Mouse (Mus musculus): ENCODE data around the gene Mrpl52.

The Mrpl52 gene

DNA sequence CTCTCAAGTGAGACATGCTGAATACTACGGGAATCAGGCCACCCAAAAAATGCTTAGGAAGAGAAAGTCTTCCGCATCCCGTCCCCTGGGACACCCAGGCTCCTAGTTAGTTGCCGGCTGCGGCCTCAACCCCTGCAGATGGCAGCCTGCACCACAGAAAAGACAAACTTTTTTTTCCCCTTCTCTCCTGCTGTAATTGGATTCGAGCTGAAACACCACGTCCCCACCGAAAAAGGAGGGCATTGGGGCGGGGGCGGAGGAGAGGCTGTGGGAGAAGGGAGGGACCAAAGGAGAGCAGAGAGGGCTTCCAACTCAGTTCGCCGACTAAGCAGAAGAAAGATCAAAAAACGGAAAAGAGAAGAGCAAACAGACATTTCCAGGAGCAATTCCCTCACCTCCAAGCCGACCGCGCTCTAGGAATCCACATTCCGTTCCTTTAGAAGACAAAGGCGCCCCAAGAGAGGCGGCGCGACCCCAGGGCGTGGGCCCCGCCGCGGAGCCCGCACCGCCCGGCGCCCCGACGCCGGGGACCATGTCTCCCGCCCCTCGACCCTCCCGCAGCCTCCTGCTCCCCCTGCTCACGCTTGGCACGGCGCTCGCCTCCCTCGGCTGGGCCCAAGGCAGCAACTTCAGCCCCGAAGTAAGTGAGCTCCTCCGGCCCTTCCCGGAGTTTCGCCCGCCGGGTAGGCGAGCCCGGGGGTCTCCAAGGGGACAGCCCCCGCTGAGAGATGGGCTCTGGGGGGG lies 4.8 kb downstream of the Mrpl52 start, which contains the start of gene Mmp14:
Gene Mmp14, plus strand, starts transcription at position 279 of the 744 bp plus-strand sequence.
- in situ Hi-C loops (cut with MseI, MboI) = no loop called here

DNA sequence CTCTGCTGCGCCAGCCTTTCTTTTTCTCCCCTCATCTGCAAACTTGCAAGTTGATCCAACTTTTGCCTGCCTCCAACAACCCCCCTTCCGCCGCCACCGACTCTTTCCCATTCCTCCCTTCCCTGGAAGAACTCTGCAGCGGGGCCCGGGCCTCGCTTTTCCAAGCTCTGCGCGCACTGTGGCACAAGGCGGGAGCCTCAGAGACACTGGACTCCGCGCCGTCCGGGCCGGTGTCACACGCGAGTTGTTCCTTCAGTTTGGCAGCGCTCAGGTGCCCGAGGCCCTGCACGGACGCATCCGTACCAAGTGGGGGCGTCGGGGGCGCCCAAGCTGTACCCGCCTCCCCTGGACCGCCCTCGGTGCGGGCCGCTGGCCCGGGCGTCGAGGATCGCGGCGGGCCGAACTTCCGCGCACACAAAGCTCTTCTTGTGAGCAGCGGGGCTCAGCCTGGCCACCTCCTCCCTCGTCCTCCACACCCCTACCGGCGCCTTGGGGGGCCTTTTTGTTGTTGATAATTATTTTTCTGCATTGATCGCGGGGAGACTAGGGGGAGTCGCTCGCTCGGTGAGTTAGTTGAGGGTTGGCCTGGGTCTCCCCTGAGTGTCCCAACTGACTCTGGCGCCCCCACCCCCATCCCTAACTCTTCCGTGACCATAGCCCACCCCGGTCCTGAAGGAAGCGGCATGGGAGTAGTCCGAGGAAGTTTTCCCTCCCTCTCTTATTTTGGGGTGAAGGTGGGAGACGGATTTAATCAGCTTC lies 5.5 kb downstream of the Mrpl52 start:
- in situ Hi-C loops (cut with MseI, MboI) = no loop called here

DNA sequence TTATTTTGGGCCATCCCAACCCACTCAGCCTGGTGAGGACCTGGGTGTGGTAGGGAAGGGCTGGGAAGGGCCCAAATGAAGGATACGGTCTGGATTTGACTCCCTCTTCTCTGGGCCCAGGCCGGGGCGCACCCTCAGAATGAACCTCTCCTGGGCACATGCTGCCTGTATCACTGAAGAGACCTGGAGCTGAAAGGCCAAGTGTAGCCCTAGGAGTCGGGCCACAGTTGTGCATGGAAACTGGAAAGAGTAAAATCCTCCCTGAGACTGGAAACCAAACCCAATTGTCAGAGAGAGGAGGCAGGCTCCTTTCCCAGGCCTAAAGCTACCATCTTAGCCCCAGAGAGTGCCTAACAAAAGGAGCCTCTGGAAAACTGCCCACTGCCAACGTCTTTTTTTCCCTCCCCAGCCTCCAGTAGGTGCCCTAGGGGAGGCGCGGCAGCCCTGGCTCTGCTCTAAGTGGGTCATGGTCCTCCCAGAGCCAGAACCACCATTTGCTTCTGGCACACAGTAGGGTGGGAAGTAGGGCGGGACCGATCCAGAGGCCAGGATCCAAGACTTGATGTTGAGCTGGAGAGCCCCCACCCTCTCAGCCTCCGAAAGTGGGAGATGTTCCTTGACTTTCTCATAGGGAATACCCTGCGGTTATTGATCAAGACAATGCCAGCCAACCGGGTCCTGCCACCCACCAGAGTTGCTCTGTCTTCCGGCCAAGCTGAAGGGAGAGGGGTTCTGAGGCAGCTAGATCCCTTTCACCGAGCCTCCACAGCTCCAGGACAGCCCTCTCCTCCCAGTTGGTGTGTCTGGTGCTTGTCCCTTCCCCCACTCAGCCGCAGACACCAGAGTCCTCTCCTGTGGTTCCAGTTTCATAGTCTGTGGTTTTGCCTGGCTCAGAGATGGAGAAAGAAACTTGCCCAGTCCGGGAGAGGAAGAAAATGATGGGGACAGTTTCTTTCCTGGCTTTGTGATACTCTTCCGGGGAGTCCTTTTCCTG lies 6.4 kb downstream of the Mrpl52 start:
- in situ Hi-C loops (cut with MseI, MboI) = no loop called here

DNA sequence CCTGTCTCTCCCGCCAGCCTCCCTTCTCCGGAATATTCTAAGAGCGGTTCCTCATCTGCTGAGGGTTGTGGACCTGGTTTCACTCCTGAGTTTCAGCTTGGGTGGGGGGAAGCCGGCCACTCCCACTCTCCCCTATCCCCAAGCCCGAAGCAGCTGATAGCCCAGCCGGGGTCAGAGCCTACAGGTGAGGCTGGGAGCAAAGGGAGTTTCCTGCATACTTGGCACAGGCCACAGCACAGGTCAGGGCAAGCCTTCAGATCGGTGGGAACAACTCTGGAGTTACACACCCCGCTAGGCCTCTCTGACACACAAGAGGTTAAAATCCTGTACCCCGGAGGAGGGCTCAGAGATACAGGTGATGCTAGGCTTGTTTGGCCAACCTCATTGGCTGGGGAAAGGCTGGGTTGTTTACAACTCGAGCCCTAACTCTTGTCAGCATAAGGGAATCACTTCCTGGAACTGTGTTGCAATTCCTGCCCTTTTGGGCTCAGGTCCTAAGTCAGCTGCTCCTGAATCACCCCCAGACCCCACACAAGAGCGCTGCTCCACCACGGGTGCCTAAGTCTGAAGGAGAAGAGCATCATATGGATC lies 7.3 kb downstream of the Mrpl52 start:
- in situ Hi-C loops (cut with MseI, MboI) = no loop called here

DNA sequence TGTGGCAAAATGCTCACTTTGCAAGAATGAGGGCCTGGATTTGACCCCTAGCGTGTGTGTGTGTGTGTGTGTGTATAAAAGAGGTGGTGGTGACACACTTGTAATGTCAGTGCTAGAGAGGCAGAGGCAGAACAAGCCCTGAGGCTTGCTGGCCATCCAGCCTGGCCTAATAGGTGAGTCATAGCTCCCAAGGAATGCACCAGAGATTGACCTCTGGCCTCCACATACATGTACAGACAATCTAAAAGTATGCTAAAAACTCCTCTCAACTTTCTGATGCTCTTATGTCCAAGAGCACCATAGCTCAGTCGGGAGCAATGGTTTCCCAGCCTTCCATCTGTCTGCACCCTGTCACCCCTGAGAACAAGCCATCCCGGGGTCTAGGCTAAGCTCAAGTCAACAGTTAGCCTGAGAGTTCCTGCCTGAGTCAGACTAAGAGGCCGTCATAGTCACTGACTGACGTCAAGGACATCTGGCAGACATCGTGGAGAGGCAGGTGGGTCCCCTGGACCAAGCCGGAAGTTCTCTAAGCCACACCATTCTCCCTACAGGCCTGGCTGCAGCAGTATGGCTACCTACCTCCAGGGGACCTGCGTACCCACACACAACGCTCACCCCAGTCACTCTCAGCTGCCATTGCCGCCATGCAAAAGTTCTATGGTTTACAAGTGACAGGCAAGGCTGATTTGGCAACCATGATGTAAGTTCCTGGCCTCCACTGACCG lies 8.6 kb downstream of the Mrpl52 start:
- in situ Hi-C loops (cut with MseI, MboI) = no loop called here

GRCm38 (mm10) chr14:54439155-54439554 lies 12.4 kb downstream of the Mrpl52 start:
- in situ Hi-C loops (cut with MseI, MboI) = no loop called here

DNA sequence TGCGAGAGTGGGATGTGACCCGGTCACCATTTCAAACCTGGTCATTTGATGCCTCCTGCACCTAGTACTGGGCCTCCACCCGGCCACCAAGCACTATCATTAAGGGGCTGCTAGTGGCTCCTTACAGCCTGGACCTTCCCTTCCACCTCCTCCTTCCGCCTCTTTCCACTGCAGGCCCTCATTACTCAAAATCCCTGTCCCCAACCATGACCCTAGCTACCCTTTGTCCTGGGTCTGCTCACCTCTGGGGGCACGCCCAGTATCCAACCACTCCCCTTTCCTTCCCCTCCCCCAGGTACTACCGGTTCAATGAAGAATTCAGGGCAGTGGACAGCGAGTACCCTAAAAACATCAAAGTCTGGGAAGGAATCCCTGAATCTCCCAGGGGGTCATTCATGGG lies 12.9 kb downstream of the Mrpl52 start:
- in situ Hi-C loops (cut with MseI, MboI) = no loop called here

DNA sequence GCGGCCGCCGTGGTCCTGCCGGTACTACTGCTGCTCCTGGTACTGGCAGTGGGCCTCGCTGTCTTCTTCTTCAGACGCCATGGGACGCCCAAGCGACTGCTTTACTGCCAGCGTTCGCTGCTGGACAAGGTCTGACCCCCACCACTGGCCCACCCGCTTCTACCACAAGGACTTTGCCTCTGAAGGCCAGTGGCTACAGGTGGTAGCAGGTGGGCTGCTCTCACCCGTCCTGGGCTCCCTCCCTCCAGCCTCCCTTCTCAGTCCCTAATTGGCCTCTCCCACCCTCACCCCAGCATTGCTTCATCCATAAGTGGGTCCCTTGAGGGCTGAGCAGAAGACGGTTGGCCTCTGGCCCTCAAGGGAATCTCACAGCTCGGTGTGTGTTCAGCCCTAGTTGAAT lies 13.8 kb downstream of the Mrpl52 start:
- in situ Hi-C loops (cut with MseI, MboI) = no loop called here

DNA sequence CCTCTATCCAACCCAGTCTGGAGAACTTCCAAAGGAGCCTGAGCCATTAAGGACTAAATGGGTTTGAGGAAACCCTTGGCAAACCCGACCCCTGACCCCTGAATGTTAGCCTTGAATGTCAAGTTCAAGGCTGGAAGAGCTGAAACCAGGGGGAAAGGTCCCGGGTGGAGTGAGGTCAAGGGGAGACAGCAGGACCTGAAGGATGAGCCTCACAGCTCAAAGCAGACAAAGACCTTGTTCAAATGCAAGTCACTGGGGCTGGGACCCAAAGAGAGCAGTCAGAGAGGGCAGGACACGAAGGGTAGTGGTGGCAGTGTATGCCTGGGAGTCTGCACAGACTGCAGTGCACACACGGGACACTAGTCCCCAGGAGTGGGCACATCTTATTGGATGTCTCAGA lies 14.7 kb downstream of the Mrpl52 start:
- in situ Hi-C loops (cut with MseI, MboI) = no loop called here

DNA sequence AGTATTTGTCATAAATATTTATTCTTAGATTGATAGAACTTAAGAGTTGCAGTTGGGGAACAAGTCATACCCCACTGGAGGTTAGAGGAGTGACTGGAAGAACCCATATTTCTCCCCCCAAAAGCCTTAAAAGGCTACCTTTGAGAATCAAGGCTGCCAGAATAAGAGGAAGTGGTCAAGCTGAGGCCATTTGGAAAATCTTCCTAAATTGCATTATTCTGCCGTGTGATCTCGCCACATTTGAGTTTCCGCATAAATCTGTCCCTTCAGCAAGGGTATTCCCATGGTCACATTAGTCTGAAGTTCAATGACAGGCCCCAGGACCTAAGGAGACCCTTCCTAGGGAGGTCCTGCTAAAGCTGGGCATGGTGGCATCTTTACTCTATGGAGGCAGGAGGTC lies 15.8 kb downstream of the Mrpl52 start:
- in situ Hi-C loops (cut with MseI, MboI) = no loop called here

DNA sequence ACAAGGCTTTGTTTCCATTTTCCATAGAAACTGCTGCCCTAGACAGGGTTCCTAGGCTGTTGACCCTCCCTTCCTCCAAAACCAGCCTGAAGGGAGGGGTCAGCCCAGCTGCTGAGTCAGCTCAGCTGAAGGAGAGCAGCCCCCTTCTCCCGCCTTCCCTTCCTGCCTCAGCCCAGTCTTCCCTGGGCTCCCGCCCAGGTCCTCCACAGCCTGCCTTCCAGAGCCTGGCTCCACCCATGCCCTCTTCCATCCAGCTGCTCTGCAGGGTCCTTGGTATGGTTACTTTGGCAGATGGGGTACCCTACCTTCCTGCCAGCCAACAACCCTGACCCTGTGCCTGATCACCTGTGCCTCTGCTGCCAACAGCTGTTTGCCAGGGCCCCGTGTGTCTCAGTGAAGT lies 16.5 kb downstream of the Mrpl52 start:
- in situ Hi-C loops (cut with MseI, MboI) = no loop called here

- in situ Hi-C loops (cut with MseI, MboI) = no loop called here
Measured at GRCm38 (mm10) chr14:54443712-54444618, 17.3 kb downstream of the Mrpl52 start.

DNA sequence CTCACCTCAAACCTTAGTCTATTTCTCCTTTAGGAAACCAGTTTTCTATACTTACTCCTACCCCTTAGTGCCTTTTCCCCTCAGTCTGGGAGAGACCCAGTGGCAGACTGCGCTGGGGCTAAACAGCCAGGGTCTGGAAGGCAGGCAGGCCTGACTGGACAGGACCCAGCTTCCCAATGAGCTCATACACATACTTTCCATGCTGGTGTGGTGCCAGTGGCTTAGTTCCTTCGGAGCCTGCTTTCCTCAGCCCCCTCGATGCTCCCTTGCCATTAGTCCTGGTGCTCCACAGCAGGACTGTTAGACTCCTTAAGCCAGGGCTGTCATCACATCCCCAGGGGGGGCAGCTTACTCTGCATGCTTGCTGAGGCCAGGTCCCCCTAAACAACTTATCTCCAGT lies 18.8 kb downstream of the Mrpl52 start:
- in situ Hi-C loops (cut with MseI, MboI) = no loop called here

DNA sequence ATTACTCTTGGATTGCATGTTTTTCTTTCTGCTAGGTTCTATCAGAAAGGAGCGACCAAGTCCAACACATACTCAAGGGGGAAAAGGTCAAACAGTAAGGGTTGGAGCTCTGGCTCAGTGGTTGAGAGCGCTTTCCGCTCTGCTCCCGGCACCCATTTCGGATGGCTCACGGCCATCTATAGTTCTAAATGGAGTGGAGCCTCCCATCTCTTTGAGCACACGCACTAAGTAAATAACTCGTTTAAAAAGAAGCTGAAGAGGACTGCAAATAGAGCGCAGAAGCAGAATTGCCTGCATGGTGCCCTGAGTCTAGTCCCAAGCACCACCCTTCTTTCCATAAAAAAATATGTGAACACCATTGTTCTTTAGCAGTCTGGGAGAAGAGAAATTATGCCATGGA lies 26.9 kb downstream of the Mrpl52 start:
- in situ Hi-C loops (cut with MseI, MboI) = loop anchor here in 1 of 2 experiments (5.0 kb wide), 1 partner anchor 36 kb away; the partner anchor contains the start of gene Slc7a7

GRCm38 (mm10) chr14:54454669-54455528 lies 28.2 kb downstream of the Mrpl52 start:
- in situ Hi-C loops (cut with MseI, MboI) = loop anchor here in 1 of 2 experiments (5.0 kb wide), 1 partner anchor 38 kb away; the partner anchor contains the start of gene Slc7a7

- in situ Hi-C loops (cut with MseI, MboI) = no loop called here
Measured at GRCm38 (mm10) chr14:54457907-54458569, 31.3 kb downstream of the Mrpl52 start.

- in situ Hi-C loops (cut with MseI, MboI) = no loop called here
Measured at GRCm38 (mm10) chr14:54462146-54462545, 35.4 kb downstream of the Mrpl52 start.

Measured in mouse trophoblast stem cell (cell line).